Mouse (Mus musculus) left cerebral cortex, adult 18-20 months (tissue): ENCODE measurements at regions not wholly inside any gene's neighbourhood (a gene's known extent, or its start where the extent isn't known, plus 50 kb on each side); places are given as distances from the start of the nearest gene placed in this dataset.

Experiments used
- DNase-seq, 2 experiments: peaks; one replicate each; pipeline ENCODE4 v3.0.0; 2021 to 2022; ENCODE audit warnings: low spot score in 2 of 2, mixed read lengths in 1 of 2

DNA sequence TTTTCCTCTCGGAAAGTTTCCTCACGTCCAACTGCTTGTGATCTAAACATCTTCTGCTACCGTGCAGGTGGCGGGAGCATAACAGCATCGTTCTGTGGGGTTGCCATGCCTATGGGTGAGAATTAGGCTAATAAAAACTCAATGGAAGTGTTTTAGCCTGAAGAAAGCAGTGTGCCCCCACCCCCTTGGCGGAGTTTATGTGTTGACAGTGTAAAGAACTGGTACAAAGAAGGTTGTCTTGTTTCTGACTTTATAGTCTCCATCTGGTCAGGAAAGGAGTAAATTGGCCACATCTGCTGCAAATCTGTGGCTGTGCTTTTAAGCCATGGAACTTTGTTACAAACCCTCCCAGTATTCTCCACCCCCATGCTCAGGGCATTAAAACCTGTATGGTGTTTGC, 1311.2 kb downstream of the Slc22a22 start:
- DNase-seq = no peak

DNA sequence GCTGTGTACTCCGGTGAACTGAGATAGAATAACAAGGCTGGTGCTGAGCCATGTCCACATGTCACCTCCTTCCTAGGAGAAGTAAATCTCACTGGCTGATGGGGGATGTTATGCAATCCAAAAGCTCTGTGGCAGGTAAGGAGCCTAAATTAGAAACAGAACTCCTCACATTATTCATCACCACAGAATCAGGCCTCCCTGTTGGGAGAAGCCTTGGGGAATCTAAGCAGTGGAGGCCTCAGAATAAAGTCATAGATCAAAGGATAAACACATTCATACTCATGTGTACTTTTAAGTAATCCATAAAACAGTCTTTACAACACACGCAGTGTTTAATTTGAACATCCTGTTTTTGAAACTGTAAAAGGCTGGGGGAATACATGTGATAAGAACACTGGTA, 1318.7 kb downstream of the Slc22a22 start:
- DNase-seq = no peak

DNA sequence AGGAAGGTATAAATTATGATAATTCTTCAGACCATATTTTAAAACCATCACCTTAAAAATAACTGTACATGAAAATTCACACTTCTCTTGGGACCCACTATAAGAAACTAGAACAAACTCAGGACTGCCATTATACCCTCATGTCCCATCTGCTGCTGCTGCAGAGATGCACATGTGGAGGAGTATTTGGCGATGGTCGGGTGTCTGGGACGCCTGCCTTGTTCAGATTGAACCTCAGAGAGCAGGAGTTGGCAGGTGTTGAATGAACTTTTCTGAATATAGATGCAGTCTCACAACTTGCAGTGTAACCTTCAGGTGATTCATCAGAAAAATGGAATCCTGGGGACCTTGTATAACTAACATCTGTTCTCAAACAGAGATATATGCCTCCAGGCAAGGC, 1338.0 kb downstream of the Slc22a22 start:
- DNase-seq = peak in 1 of 2 experiments; percentile 2

DNA sequence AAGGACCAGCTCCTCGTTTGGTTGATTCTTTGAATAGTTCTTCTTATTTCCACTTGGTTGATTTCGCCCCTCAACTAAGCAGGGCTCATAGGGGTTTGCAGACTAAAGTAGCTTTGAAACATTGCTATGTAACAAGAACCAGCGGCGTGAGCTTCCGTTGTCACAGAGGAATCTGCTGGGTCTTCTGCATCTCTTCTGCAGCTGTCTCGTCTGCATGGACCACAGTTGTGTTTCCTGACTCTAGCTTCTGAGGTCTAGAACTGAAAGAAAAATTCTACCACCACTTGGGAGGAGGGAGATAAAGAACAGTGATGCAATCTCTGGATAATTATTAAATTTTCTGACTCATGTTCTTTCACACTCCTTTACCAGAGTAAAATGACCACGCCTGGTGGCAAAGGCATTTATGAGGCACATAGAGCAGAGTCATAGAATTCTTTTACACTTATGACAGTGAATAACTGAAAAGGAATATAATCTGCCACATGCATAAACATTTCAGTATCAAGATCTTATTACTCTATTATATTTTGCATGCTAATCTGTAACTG, 1340.9 kb downstream of the Slc22a22 start:
- no peak for DNase-seq

DNA sequence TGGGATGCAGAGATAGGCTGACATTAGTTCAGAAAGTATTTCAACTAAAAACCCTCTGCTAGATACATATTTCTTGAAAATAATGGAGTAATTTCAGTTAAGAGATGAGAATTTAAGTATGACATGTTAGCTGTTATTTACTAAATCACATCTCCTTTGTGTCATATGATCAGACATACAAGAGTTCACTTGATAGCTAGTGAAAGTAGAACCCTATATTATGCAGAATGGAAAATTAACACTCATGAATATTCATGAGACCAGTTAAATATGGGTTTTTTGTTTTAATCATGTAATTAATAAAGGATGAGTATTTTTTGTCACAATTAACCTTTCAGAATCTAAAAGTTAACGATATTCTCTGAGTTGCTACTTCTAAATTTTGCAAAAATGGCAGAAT, 1349.4 kb downstream of the Slc22a22 start:
- no peak for DNase-seq

DNA sequence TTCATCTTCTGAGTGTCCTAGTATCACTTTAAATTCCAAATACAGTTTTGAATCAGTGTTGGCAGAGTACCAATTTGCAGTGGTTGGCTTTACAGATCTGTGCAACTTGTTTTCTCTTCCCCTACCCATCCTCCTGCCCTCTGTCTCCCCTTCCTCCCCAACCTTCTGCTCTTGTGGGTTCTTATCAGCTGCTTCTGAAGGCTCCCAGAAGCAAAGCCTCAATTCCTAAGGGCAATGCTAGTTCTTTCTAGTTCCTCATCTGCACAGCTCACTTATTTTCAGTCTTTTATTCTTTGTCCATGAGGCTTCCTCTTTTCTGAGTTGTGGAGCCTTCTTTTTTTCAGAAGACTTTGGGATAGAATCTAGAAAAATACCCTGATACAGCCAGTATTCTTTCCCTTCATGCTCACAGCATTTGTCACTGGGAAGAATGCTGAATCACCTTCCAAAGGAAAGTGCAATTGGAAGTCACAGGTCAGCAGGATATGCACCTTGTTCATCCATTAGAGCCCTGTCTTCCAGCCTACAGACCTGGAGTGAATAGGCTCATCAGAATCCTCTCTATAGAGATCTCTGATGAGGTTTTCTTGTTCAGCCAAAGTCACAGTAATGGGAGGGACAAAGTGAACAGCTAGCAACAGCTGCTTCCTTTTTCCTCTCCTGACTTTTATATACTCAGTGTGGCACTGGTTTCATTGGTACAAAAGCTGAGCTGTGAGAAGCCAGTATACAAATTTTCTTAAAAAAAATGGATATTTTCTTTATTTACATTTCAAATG, 1357.9 kb downstream of the Slc22a22 start:
- no peak for DNase-seq

DNA sequence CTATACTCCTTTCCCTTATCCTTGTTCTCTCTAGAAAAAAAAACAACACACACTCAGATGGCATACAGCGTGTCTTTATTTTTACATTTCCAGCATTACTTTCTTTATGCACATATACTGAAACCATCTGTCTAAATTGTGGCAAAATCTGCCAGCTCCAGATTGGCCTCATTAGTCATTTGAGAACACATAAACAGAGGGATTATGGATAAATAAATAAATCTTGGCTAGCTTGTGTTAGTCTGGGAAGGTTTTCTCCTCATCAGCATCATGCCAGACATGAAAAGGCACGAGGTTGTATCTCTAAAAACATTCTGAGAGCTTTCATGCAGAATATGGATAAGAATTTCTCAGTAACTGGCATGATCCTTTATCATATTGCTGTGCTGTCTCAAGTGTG, 1369.1 kb downstream of the Slc22a22 start:
- no peak for DNase-seq

DNA sequence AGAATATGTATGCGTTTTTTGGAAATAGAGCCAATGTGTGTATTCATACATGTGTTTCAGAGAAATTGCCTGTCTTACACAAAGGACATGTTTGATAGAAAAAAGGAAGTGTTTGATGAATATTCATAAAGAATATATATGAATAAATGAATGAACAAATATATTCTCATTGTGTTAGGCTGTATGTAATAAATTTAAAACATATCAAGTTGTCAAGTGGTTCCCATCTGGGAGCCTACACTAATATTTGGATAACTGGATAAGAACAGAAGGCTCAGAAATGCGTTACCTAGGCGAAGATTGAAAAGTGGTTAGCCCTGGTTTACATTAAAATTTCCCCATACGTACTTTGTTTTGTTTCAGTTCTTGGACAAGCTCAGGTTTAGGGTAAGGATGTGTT, 1369.7 kb downstream of the Slc22a22 start:
- no peak for DNase-seq

DNA sequence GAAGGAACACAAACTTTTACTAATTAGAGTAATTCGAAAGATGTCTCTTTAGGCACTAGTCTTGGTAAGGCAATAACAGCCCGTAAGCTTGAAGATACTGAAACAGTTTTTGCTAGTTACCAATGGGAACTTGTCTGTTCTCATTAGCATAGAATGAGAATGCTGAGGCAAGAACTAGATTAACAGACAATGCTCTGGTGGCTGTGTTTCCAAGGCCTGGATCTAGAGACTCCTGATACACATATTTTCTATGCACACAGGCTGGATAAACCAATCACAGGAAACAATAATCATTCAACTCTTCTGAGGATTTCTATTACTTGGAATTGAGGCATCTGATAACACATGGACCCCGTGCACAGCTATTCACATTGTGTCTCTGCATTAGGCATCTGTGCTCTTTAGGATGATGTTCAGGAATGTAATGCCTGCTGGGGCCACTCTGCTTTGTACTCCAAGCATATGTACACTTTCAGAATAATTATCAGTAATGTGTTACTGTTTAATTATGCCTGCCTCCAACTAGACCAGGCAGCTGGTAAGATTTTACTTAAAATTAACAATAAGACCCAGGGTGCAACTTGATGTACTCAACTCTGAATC, 1377.2 kb downstream of the Slc22a22 start:
- DNase-seq = no peak

DNA sequence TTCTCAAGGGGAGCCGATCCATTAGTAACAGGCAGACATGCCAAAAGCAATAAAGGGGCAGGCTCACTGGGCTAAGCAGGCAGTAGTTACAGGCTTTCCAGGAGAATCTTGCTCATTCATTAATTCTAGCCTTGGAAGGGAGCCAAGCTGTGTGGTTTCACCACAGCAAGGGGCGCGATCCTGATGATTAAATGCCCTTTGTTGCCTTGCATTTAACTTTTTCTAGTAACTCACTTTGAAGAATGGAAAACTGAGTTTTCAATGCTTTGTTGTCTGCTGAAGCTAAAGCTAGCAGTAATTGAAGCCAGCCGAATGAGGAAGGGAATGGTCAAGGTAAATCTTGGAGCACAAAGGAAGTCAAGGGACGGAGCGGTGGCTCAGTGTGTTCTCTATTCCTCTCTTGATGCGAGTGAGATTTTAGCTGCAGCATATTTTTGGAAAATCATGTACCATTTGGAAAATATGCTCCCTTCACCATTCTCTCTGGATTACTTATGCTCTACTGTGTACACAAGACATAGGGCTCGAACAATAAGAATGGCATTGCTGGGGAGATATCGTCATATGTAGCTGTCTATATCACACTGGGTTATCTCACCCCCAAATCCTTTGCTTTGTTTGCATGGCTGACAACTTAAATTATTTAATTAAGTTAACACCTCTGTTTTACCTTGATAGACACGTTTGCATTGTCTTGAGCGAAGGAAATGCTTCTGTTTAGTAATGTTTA, 1399.4 kb downstream of the Slc22a22 start:
- no peak for DNase-seq

DNA sequence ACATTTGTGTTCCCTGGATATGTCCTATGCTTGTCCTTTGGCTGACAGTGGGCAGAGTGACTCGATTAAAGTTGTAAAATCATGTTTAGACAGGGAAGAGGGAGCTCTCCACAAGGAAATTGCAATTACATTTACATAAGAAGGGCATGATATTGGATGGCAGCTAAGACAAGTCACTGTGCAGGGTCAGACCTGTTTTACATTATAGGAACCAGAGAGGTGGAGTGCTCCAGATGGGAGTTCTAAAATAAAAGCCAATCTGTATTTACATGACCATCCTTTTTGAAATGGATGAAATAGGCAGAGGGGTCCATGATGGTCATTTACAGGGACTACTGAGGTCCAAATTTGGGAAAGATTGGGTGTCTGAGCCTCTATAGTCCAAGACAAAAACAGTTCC, 1400.3 kb downstream of the Slc22a22 start:
- no peak for DNase-seq

DNA sequence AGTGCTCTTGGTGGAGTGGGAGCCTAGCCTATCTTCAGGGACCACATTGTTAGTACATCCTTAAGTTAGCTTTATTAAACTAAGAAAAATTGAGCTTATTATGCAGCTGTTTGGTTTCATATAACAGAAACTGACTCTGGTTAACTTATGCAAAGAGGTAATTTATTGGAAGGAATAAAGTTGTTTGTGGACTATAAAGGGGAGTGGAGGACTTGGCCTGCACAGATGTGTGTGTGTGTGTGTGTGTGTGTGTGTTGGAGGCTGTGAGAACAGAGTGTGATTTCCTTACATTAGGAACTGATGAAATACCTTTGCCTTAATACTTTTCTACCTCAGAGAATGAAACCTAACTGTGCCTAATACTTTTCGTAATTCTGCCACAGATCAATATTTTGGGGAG, 1400.7 kb downstream of the Slc22a22 start:
- no peak for DNase-seq

DNA sequence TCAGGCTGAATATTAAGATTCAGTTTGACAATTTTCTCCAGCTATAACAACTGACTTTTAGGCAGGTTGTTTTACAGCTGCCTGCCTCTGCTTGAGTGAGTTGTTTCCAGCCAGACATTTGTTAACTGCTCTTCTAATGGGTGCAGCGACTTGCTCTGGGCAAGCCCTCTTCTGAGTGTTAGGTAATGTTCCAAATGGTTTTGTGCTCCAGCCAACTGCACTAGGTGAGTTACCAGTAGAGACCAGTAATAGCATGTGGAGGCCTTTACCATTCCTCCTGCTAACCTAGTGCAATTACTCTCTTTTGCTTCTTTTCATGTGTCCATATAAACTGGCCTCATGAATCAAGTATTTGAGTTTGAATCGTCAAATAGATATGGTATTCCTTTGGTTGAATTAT, 1407.9 kb downstream of the Slc22a22 start:
- DNase-seq = no peak

DNA sequence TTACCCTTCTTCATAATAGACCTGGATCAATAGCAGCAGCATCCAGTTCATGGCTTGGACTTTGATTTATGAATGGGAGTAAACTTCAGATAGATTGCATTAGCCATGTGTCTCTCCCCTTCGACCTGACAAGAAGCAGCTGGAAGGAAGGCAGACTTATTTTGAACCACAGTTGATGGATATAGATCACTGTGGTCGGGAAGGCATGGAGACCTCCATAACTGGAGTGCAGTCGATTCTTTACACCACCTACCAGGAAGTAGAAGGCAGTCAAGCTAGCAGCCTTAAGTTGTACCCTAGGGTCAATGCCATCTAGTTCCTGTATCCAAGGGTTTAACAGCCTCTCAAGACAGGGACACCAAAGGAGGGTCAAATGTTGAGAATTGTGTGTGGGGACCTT, 1410.2 kb downstream of the Slc22a22 start:
- DNase-seq = no peak

DNA sequence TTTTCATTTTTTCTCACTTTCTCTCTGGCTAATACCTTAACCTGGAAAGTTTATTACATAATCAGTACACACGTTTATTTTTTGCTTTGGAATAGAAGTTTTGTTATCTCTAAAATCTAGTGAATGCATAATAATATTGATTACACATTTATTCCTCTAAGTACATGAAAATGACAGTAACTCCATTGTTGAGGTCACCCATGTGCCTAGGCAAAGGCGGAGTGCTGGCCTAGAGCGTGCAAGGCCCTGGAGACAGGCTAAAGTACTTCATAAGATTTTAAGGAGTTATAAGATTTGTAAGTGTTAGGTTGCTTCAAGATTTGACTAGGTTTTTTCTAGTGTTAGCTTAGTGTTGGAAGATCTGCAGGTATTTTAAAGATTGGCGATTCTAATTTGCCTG, 1410.9 kb downstream of the Slc22a22 start:
- DNase-seq = no peak

DNA sequence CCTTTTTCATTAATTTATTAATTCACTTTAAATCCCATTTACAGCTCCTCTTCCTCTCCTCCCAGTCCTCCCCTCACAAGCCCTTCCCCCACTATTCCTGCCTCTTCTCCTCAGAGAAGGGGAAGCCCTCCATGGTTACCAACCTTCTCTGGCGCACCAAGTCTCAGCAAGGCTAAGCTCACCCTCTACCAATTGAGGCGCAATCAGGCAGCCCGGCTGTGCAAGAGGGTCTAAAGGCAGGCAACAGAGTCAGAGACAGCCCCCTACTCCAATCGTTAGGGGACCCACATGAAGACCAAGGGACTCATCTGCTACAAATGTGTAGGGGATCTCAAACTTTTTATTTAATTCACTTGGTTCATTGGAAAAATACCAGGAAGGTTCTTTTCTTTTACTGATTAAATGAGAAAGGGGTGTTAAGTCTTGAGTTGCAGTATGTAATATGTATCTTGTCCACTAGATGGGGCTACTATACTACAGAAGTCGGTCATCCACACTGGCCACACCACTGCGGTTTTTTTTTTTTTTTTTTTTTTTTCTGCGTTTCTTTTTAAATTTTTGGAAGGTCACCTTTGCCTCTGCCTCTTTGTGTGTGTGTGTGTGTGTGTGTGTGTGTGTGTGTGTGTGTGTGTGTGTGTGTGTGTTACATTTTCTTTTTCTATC, 1411.4 kb downstream of the Slc22a22 start:
- no peak for DNase-seq

DNA sequence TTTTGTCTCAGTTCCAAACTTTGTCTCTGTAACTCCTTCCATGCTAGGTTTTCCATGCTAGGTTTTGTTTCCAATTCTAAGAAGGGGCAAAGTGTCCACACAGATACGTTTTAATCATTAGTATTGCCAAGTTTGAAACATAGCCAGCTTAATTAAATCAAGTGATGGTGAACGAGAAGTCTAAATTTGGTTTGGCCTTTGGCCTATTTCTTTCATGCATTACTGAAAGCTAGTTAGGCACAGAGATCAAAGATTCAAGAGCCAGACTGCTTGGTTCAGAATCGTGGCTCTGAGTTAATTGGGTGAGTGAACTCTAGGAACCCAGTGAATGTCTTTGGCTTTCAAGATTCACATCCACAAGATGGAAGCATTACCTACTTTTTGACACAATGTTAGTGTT, 1414.8 kb downstream of the Slc22a22 start:
- no peak for DNase-seq

DNA sequence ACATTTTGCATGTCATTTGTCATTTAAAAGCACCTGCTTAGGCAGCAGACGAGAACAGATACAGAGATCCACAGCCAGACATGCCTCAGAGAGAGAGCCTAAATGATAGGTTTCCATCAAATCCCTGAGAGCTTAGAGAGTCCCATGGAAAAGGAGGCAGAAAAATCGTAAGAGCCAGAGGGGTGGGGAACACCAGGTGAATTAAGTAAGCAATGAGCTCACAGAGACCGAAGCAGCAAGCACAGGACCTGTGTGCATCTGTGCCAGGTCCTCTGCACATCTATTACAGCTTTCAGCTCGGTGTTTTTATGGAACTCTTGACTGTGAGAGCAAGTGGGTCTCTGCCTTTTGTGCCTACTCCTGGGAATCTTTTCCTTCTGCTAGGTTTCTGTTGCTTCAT, 1416.1 kb downstream of the Slc22a22 start:
- no peak for DNase-seq

DNA sequence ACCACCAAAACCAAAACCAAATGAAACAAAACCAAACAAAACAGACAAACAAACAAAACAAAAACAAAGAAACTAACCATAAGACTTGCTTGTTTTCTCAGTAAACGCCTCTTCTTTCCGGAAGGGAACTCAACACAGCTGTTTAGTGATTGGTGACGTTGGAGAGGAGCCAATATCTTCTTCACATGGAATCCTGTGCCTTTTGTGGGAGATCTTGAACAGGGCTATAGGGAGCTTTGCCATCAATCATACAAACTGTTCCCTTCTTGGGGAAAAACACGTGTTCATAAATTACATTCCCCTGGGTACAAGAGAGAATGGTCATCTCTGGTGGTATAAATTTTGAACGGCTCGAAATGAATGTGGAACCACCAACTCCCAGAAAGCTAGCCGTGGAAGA, 1426.7 kb downstream of the Slc22a22 start:
- DNase-seq = no peak

DNA sequence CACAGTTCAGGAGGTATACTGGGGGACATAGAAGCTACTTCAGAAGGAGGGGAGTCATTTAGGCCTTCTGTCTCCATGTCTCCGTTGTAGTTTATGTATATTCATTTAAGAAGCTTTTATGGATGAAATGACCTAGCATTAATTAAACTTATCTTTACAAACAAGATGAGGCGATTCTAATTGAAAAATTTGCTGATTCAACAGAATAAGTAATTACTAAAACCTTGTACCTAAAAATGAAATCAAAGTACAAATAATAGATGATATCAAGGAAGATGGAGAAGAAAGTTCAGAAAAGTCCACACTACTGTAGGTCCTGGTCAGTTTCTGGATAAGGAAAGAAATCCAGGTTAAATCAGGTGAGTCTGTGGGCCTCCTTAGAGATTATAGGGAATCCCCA, 1429.6 kb downstream of the Slc22a22 start:
- DNase-seq = no peak

DNA sequence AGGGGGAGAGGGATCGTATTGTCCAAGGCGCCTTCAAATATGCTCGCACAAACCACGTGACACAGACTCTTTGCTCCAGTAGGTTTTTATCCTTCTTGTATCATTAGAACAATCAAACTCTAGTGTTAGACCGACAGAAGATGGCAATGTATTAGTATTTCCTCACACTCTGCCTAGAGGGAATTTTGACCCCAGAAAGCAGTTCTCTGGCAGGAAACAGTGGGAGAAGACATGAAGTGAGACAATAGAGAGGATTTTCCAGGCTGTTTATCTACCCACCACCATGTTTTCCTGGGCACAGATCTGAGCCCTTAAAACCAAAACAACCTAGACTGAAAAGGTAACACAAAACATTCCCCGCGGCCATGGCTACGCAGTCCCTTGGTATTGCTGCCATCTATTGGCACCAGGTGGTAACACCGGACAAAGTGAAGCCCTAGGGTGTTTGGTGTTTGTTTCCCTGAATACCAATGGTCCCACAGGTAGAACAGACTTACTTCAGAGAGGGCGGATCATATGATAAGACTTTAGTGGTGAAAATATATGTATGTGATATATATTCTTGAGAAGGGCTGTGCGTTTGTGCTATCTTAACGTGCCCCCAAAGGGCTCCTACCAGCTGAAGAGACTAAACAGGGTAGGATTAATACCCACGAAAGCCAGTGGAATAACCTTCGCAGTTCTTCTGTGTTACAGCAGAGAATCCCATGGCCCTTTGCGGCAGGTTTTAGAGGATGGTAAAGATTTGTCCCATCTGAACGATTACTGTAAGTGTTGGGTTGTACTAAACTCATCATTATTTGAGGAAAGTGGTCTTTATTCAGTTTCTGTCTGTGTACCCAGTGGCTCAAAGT, 1430.5 kb downstream of the Slc22a22 start:
- DNase-seq = peak; percentile 77 to 79
